Mouse (Mus musculus) T-helper 1 cell (primary cell): Measurements from ENCODE around the gene Mllt6.
"Not testable (repeated sequence)": the region's sequence is repeated elsewhere in the genome, so short reads cannot be mapped to it uniquely, and the experiment has no call there.

ENCODE experiments used
- in situ Hi-C: fragments of 300-600 bp; cut with MboI, MseI; formaldehyde crosslinking; loops from one replicate; pipeline ENCODE4 v1.15.1; 2025; ENCODE audit warnings: high pct_unique_total_duplicates

Mllt6 gene

GRCm38 (mm10) chr11:97644834-97645233, 18.4 kb upstream of the Mllt6 start:
- in situ Hi-C loops = no loop called here

- in situ Hi-C loops = not testable (repeated sequence)
Measured at GRCm38 (mm10) chr11:97648541-97648940, 14.7 kb upstream of the Mllt6 start.

GRCm38 (mm10) chr11:97650341-97650740, 12.9 kb upstream of the Mllt6 start:
- in situ Hi-C loops = loop anchor here (5.0 kb wide), 1 partner anchor 42 kb away; no protein-coding TSS in a partner anchor

GRCm38 (mm10) chr11:97653376-97653775, 9.8 kb upstream of the Mllt6 start:
- in situ Hi-C loops = loop anchor here (5.0 kb wide), 1 partner anchor 39 kb away; no protein-coding TSS in a partner anchor

- in situ Hi-C loops = loop anchor here (5.0 kb wide), 1 partner anchor 38 kb away; no protein-coding TSS in a partner anchor
Measured at GRCm38 (mm10) chr11:97654210-97654609, 9.0 kb upstream of the Mllt6 start.

GRCm38 (mm10) chr11:97656269-97656971, 6.8 kb upstream of the Mllt6 start:
- in situ Hi-C loops = no loop called here

GRCm38 (mm10) chr11:97657184-97657945, 5.8 kb upstream of the Mllt6 start:
- in situ Hi-C loops = no loop called here

GRCm38 (mm10) chr11:97657967-97658366, 5.2 kb upstream of the Mllt6 start:
- in situ Hi-C loops = not testable (repeated sequence)

- in situ Hi-C loops = no loop called here
Measured at GRCm38 (mm10) chr11:97658751-97659266, 4.4 kb upstream of the Mllt6 start.

- in situ Hi-C loops = no loop called here
Measured at GRCm38 (mm10) chr11:97659267-97659989, 3.8 kb upstream of the Mllt6 start.

- in situ Hi-C loops = no loop called here
Measured at GRCm38 (mm10) chr11:97659990-97660714, 3.1 kb upstream of the Mllt6 start.

GRCm38 (mm10) chr11:97660734-97661647, 2.2 kb upstream of the Mllt6 start:
- in situ Hi-C loops = no loop called here

GRCm38 (mm10) chr11:97661648-97662133, 1.5 kb upstream of the Mllt6 start:
- in situ Hi-C loops = no loop called here

- in situ Hi-C loops = no loop called here
Measured at GRCm38 (mm10) chr11:97662207-97662892, 864 bp upstream of the Mllt6 start.

GRCm38 (mm10) chr11:97663528-97664338, 519 bp downstream of the Mllt6 start:
- in situ Hi-C loops = no loop called here

GRCm38 (mm10) chr11:97664339-97664665, 1.1 kb downstream of the Mllt6 start:
- in situ Hi-C loops = no loop called here

- in situ Hi-C loops = no loop called here
Measured at GRCm38 (mm10) chr11:97664771-97665240, 1.6 kb downstream of the Mllt6 start.

GRCm38 (mm10) chr11:97665431-97665830, 2.2 kb downstream of the Mllt6 start:
- in situ Hi-C loops = no loop called here

GRCm38 (mm10) chr11:97666221-97666620, 3.0 kb downstream of the Mllt6 start:
- in situ Hi-C loops = no loop called here
